Mouse (Mus musculus) cerebellum, adult 2 months (tissue): ENCODE measurements around the gene Cd83.

ENCODE experiments used
- CTCF ChIP-seq: fragments of 200-500 bp; IDR thresholded peaks from 2 replicates; pipeline ENCODE4 v1.5.1; 2011; ENCODE audit warnings: low read depth, mild to moderate bottlenecking, control low read depth, low read length, moderate library complexity, borderline replicate concordance; ENCODE audit not compliant: insufficient read depth
- POLR2A ChIP-seq: fragments of 200-500 bp; IDR thresholded peaks from 2 replicates; pipeline ENCODE4 v1.6.1; 2011; ENCODE audit warnings: low read length, control low read depth, borderline replicate concordance; ENCODE audit not compliant: insufficient read depth

DNA sequence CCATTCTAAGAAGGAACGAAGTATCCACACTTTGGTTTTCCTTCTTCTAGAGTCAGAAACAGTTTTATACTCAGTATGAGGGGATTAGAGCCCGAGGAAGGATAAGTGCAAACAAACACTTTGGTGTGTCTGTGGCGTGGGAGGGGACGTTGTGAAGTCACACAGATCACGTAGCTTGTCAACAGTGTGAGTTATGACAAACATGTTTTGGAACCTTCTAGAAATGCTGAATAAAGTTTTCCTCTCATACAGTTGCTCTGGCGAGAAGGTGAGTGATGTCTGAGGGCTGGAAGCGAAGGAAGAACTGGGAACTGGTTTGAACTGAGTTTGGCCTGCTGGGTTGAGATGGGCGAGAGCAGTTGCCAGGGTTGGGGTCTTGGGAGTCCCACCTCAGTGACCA lies 4.5 kb upstream of the Cd83 start:
- no peak for TF ChIP-seq CTCF
- no peak for TF ChIP-seq POLR2A
